Mouse (Mus musculus): ENCODE measurements around the gene Epyc. TPM values are rescaled to one million over a fixed set of nuclear protein-coding genes. Genes with fewer than 3 reads are reported as not detected.
"Not testable (repeated sequence)": the region's sequence is repeated elsewhere in the genome, so short reads cannot be mapped to it uniquely, and the experiment has no call there.

Epyc gene
- total RNA-seq, 4 experiments from 2014 or later: 0.12 TPM; not detected in 3

- DNase-seq (ENCODE audit: low spot score in 2 of 2): peak in 1 of 2 experiments; percentile 31
Observed at GRCm38 (mm10) chr10:97712687-97713086, 68.8 kb downstream of the Epyc start.

- no peak for DNase-seq (ENCODE audit: low spot score in 2 of 2)
Observed at GRCm38 (mm10) chr10:97714584-97714983, 70.7 kb downstream of the Epyc start.

GRCm38 (mm10) chr10:97715289-97715906 is 71.5 kb downstream of the Epyc start:
- DNase-seq (ENCODE audit: low spot score in 2 of 2): no peak

- no peak for DNase-seq (ENCODE audit: low spot score in 2 of 2)
Observed at GRCm38 (mm10) chr10:97717233-97717632, 73.4 kb downstream of the Epyc start.

GRCm38 (mm10) chr10:97718021-97718420 is 74.2 kb downstream of the Epyc start:
- DNase-seq (ENCODE audit: low spot score in 2 of 2): no peak

GRCm38 (mm10) chr10:97720625-97721024 is 76.8 kb downstream of the Epyc start:
- DNase-seq (ENCODE audit: low spot score in 2 of 2): no peak

- no peak for DNase-seq (ENCODE audit: low spot score in 2 of 2)
Observed at GRCm38 (mm10) chr10:97722709-97723108, 78.8 kb downstream of the Epyc start.

- no peak for DNase-seq (ENCODE audit: low spot score in 2 of 2)
Observed at GRCm38 (mm10) chr10:97725929-97726328, 82.1 kb downstream of the Epyc start.

GRCm38 (mm10) chr10:97726655-97727054 is 82.8 kb downstream of the Epyc start, which contains the start of gene C030005K15Rik:
Gene C030005K15Rik (minus strand): TSS chr10:97726755.
- not testable (repeated sequence) for DNase-seq (ENCODE audit: low spot score in 2 of 2)

Other genes with a start within 250 kb of the Epyc start
- 10 to 100 TPM; 60.2 to 71.0 (median 66.0) TPM for gene Dcn, start 164.5 kb upstream of the Epyc start, total RNA-seq (2022)
- gene Lum, start 78.9 kb upstream of the Epyc start, total RNA-seq (2022): 1 to 10 TPM; 4.8 to 7.1 (median 6.0) TPM
- under 1 TPM in 2 of 4 experiments, not detected in 2; 0.19 to 0.20 TPM for gene Kera, start 37.2 kb upstream of the Epyc start, total RNA-seq (2022)
- not detected for gene Ccer1, start 49.0 kb downstream of the Epyc start, total RNA-seq (2022)
- gene C030005K15Rik, start 82.7 kb downstream of the Epyc start, total RNA-seq (2022): under 1 TPM; 0.30 to 0.81 (median 0.39) TPM